Mouse (Mus musculus): ENCODE measurements around the gene Golga5. TPM values are rescaled to one million over a fixed set of nuclear protein-coding genes. Genes with fewer than 3 reads are reported as not detected.

Gene Golga5
- 16.1 and 16.3 TPM in 2 replicates for polyA plus RNA-seq (2021; fragmentation: Nextera tagmentation)
- long read RNA-seq, experiment 1, transcript Golga5-202 (13 exons, 2,827 nt): major isoform, 32 of 50 reads
- long read RNA-seq, experiment 1, partial matches to known transcripts: 15 of 50 reads
- long read RNA-seq, experiment 1, other reads (novel, unspliced or antisense): 2 of 50 reads
- long read RNA-seq, experiment 2, transcript Golga5-201 (13 exons, 3,390 nt): minor isoform, 11 of 179 reads
- long read RNA-seq, experiment 2, transcript Golga5-202 (13 exons, 2,827 nt): major isoform, 143 of 179 reads
- long read RNA-seq, experiment 2, partial matches to known transcripts: 14 of 179 reads
- long read RNA-seq, experiment 2, other reads (novel, unspliced or antisense): 11 of 179 reads

GRCm38 (mm10) chr12:102468894-102469764 lies at the start of gene Golga5:
Gene Golga5, plus strand, starts transcription at chr12:102469135.

DNA sequence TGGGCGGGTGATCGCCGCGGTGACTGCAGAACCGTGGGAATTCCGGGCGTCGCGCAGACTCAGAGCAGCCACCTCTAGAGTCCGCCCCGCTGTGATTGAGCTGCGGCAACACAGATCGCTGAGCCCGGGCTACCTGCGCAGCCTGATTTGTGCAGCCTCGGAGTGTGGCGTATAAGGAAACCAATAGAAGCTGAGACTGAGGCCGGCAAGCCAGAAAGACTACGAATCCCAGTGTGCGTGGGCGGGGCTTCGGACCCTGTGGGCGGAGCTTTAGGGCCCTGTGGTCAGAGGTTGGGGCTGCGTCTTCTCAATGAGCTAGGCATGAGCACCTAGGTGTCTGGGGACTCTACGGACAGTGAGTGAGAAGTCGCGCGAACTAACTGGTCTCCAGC lies 29.3 kb upstream of the Golga5 start, which contains the start of gene Lgmn:
TSS of gene Lgmn (minus strand) at position 182 of the 392 bp plus-strand sequence.

Other genes starting within 250 kb of the Golga5 start
- gene Rin3, start 186.1 kb upstream of the Golga5 start, polyA plus RNA-seq (2021; fragmentation: Nextera tagmentation): 1.1 and 2.2 TPM in 2 replicates
- gene Lgmn, start 29.3 kb upstream of the Golga5 start, polyA plus RNA-seq (2021; fragmentation: Nextera tagmentation): 157 and 166 TPM in 2 replicates
- 102 and 109 TPM in 2 replicates for gene Chga, start 85.8 kb downstream of the Golga5 start, polyA plus RNA-seq (2021; fragmentation: Nextera tagmentation)
- 34.2 and 37.2 TPM in 2 replicates for gene Itpk1, start 235.8 kb downstream of the Golga5 start, polyA plus RNA-seq (2021; fragmentation: Nextera tagmentation)